Mouse (Mus musculus) neural tube, embryonic 15.5 days (tissue): Measurements from ENCODE around the gene Sept10. TPM values are rescaled to one million over a fixed set of nuclear protein-coding genes. Genes with fewer than 3 reads are reported as not detected.

ENCODE experiments used
- ATAC-seq: fragments of 200-750 bp; cut with Nextera tagmentation; 2 replicates; pipeline ENCODE4 v1.8.0; 2017; ENCODE audit warnings: mild to moderate bottlenecking, moderate TSS enrichment, moderate library complexity; ENCODE audit not compliant: low FRiP score
- H3K27ac ChIP-seq: fragments of 300-500 bp; sonication (generic); replicated peaks from 2 replicates; pipeline ENCODE4 v1.5.1; 2015; ENCODE audit warnings: mild to moderate bottlenecking, inconsistent platforms
- H3K27me3 ChIP-seq: fragments of 300-500 bp; sonication (generic); replicated peaks from 2 replicates; pipeline ENCODE4 v1.6.1; 2015; ENCODE audit warnings: inconsistent platforms
- H3K36me3 ChIP-seq: fragments of 300-500 bp; sonication (generic); 2 replicates; pipeline ENCODE4 v1.6.1; 2015; ENCODE audit warnings: inconsistent platforms
- H3K4me1 ChIP-seq: fragments of 300-500 bp; sonication (generic); 2 replicates; pipeline ENCODE4 v1.6.1; 2015; ENCODE audit warnings: inconsistent platforms
- H3K4me2 ChIP-seq: fragments of 300-500 bp; sonication (generic); 2 replicates; pipeline ENCODE4 v1.6.1; 2015; ENCODE audit warnings: inconsistent platforms, mild to moderate bottlenecking, moderate library complexity
- H3K4me3 ChIP-seq: fragments of 300-500 bp; sonication (generic); replicated peaks from 2 replicates; pipeline ENCODE4 v1.5.1; 2015; ENCODE audit warnings: mild to moderate bottlenecking, inconsistent platforms
- H3K9ac ChIP-seq: fragments of 300-500 bp; sonication (generic); replicated peaks from 2 replicates; pipeline ENCODE4 v1.6.1; 2015; ENCODE audit warnings: mild to moderate bottlenecking, inconsistent platforms
- H3K9me3 ChIP-seq: fragments of 300-500 bp; sonication (generic); replicated peaks from 2 replicates; pipeline ENCODE4 v1.6.1; 2016; ENCODE audit warnings: inconsistent platforms
- WGBS: fragments of 180-500 bp; shearing (Covaris S2); methylation state at CpG from one replicate; pipeline ENCODE4 v1.1.7; 2015; ENCODE audit warnings: mixed read lengths; 5-methylcytosine and 5-hydroxymethylcytosine counted together
- polyA plus RNA-seq: library from polyadenylated mRNA; unstranded; fragments of >200 nt; fragmentation: Nextera tagmentation; extraction: Ambion mirVana; gene quantifications from 2 replicates; pipeline ENCODE4 v1.2.1, GENCODE M21; 2015

The Sept10 gene
- polyA plus RNA-seq, 1 experiment from 2014 or later, result 13.0 TPM

GRCm38 (mm10) chr10:59119001-59119400, 102.6 kb downstream of the Sept10 start:
- no peak overlapping the region for H3K9ac ChIP-seq
- H3K9me3 ChIP-seq, result no peaks in the 10 kb centered on the region
- H3K36me3 ChIP-seq, result no peaks in the 10 kb centered on the region
- H3K4me2 ChIP-seq, result no peak overlapping the region
- ATAC-seq, result no peak
- H3K27ac ChIP-seq, result no peak overlapping the region
- WGBS, result 93% methylated on average over 1 of the region's 1 CpGs
- H3K4me3 ChIP-seq, result no peak overlapping the region
- H3K27me3 ChIP-seq, result no peaks in the 10 kb centered on the region
- H3K4me1 ChIP-seq, result no peaks in the 10 kb centered on the region

GRCm38 (mm10) chr10:59117555-59117954, 104.1 kb downstream of the Sept10 start:
- WGBS, result 87% methylated on average over 5 of the region's 5 CpGs
- no peak overlapping the region for H3K4me3 ChIP-seq
- no peak for ATAC-seq
- H3K27ac ChIP-seq, result no peak overlapping the region
- H3K36me3 ChIP-seq, result no peaks in the 10 kb centered on the region
- no peaks in the 10 kb centered on the region for H3K27me3 ChIP-seq
- H3K4me1 ChIP-seq, result no peaks in the 10 kb centered on the region
- H3K4me2 ChIP-seq, result no peak overlapping the region
- no peak overlapping the region for H3K9ac ChIP-seq
- H3K9me3 ChIP-seq, result no peaks in the 10 kb centered on the region

GRCm38 (mm10) chr10:59116331-59116730, 105.3 kb downstream of the Sept10 start:
- Histone ChIP-seq H3K9me3 (no peaks in the 10 kb centered on the region), H3K4me1 (no peaks in the 10 kb centered on the region), H3K9ac (no peak overlapping the region), H3K27me3 (no peaks in the 10 kb centered on the region), H3K4me2 (no peak overlapping the region), H3K36me3 (no peaks in the 10 kb centered on the region), H3K4me3 (no peak overlapping the region), H3K27ac (no peak overlapping the region)
- no peak for ATAC-seq
- WGBS, result 78% methylated on average over 9 of the region's 9 CpGs

GRCm38 (mm10) chr10:59115691-59116090, 106.0 kb downstream of the Sept10 start:
- Histone ChIP-seq H3K9ac (no peak overlapping the region), H3K4me2 (no peak overlapping the region), H3K27me3 (no peaks in the 10 kb centered on the region), H3K36me3 (peaks cover 3% of the 10 kb centered on the region; the same call in 1 of the 2 replicates), H3K4me3 (no peak overlapping the region), H3K9me3 (no peaks in the 10 kb centered on the region), H3K4me1 (no peaks in the 10 kb centered on the region), H3K27ac (no peak overlapping the region)
- 90% methylated on average over 2 of the region's 2 CpGs for WGBS
- ATAC-seq, result no peak

GRCm38 (mm10) chr10:59114535-59115291, 106.9 kb downstream of the Sept10 start:
- ATAC-seq, result no peak
- Histone ChIP-seq H3K9me3 (no peaks in the 10 kb centered on the region), H3K36me3 (peaks cover 11% of the 10 kb centered on the region; the same call in 1 of the 2 replicates), H3K4me3 (no peak overlapping the region), H3K4me2 (no peak overlapping the region), H3K27ac (no peak overlapping the region), H3K9ac (no peak overlapping the region), H3K27me3 (no peaks in the 10 kb centered on the region), H3K4me1 (no peaks in the 10 kb centered on the region)
- WGBS, result 76% methylated on average over 15 of the region's 15 CpGs

GRCm38 (mm10) chr10:59113386-59113785, 108.3 kb downstream of the Sept10 start:
- Histone ChIP-seq H3K36me3 (peaks cover 14% of the 10 kb centered on the region; the same call in 1 of the 2 replicates), H3K27me3 (no peaks in the 10 kb centered on the region), H3K27ac (no peak overlapping the region), H3K9me3 (no peaks in the 10 kb centered on the region), H3K4me2 (no peak overlapping the region), H3K4me1 (no peaks in the 10 kb centered on the region), H3K4me3 (no peak overlapping the region), H3K9ac (no peak overlapping the region)
- ATAC-seq, result no peak
- WGBS, result 89% methylated on average over 9 of the region's 9 CpGs

GRCm38 (mm10) chr10:59112755-59113154, 108.9 kb downstream of the Sept10 start:
- Histone ChIP-seq H3K4me1 (no peaks in the 10 kb centered on the region), H3K36me3 (peaks cover 14% of the 10 kb centered on the region; the same call in 1 of the 2 replicates), H3K9ac (no peak overlapping the region), H3K9me3 (no peaks in the 10 kb centered on the region), H3K4me2 (no peak overlapping the region), H3K4me3 (no peak overlapping the region), H3K27ac (no peak overlapping the region), H3K27me3 (no peaks in the 10 kb centered on the region)
- ATAC-seq, result no peak
- 94% methylated on average over 8 of the region's 8 CpGs for WGBS

GRCm38 (mm10) chr10:59110386-59110785, 111.3 kb downstream of the Sept10 start:
- H3K27ac ChIP-seq, result no peak overlapping the region
- no peaks in the 10 kb centered on the region for H3K4me1 ChIP-seq
- no peak for ATAC-seq
- H3K4me3 ChIP-seq, result no peak overlapping the region
- H3K4me2 ChIP-seq, result no peak overlapping the region
- peaks cover 14% of the 10 kb centered on the region; the same call in 1 of the 2 replicates for H3K36me3 ChIP-seq
- 95% methylated on average over 7 of the region's 7 CpGs for WGBS
- no peak overlapping the region for H3K9ac ChIP-seq
- no peaks in the 10 kb centered on the region for H3K27me3 ChIP-seq
- H3K9me3 ChIP-seq, result no peaks in the 10 kb centered on the region

GRCm38 (mm10) chr10:59109015-59109414, 112.6 kb downstream of the Sept10 start:
- peaks cover 14% of the 10 kb centered on the region; the same call in 1 of the 2 replicates for H3K36me3 ChIP-seq
- H3K4me2 ChIP-seq, result no peak overlapping the region
- no peaks in the 10 kb centered on the region for H3K27me3 ChIP-seq
- H3K4me3 ChIP-seq, result no peak overlapping the region
- no peaks in the 10 kb centered on the region for H3K4me1 ChIP-seq
- H3K27ac ChIP-seq, result no peak overlapping the region
- ATAC-seq, result no peak
- H3K9me3 ChIP-seq, result no peaks in the 10 kb centered on the region
- H3K9ac ChIP-seq, result no peak overlapping the region
- 36% methylated on average over 2 of the region's 2 CpGs for whole genome bisulfite sequencing

GRCm38 (mm10) chr10:59106644-59107043, 115.0 kb downstream of the Sept10 start:
- Histone ChIP-seq H3K4me3 (no peak overlapping the region), H3K27me3 (no peaks in the 10 kb centered on the region), H3K4me1 (no peaks in the 10 kb centered on the region), H3K9me3 (no peaks in the 10 kb centered on the region), H3K4me2 (no peak overlapping the region), H3K27ac (no peak overlapping the region), H3K9ac (no peak overlapping the region), H3K36me3 (peaks cover 14% of the 10 kb centered on the region; the same call in 1 of the 2 replicates)
- WGBS, result 78% methylated on average over 3 of the region's 3 CpGs
- ATAC-seq, result no peak

GRCm38 (mm10) chr10:59105885-59106284, 115.8 kb downstream of the Sept10 start:
- H3K27ac ChIP-seq, result no peak overlapping the region
- H3K4me2 ChIP-seq, result no peak overlapping the region
- H3K4me3 ChIP-seq, result no peak overlapping the region
- H3K4me1 ChIP-seq, result no peaks in the 10 kb centered on the region
- H3K9ac ChIP-seq, result no peak overlapping the region
- H3K9me3 ChIP-seq, result no peaks in the 10 kb centered on the region
- H3K36me3 ChIP-seq, result peaks cover 13% of the 10 kb centered on the region; the same call in 1 of the 2 replicates
- 92% methylated on average over 8 of the region's 8 CpGs for WGBS
- no peak for ATAC-seq
- H3K27me3 ChIP-seq, result no peaks in the 10 kb centered on the region

GRCm38 (mm10) chr10:59104683-59105082, 117.0 kb downstream of the Sept10 start:
- no peak overlapping the region for H3K4me2 ChIP-seq
- whole genome bisulfite sequencing, result 90% methylated on average over 5 of the region's 5 CpGs

More at GRCm38 (mm10) chr10:59104683-59105082, 117.0 kb downstream of the Sept10 start:
- Histone ChIP-seq H3K9me3 (no peaks in the 10 kb centered on the region), H3K27me3 (no peaks in the 10 kb centered on the region), H3K4me3 (no peak overlapping the region), H3K4me1 (no peaks in the 10 kb centered on the region), H3K36me3 (0 out of 2 replicates have a peak, but pooled peaks cover 2% of the 10 kb centered on the region), H3K9ac (no peak overlapping the region), H3K27ac (no peak overlapping the region)
- no peak for ATAC-seq
